9 mouse cellular contexts compared by ENCODE assay signal in the genomic region with DNA sequence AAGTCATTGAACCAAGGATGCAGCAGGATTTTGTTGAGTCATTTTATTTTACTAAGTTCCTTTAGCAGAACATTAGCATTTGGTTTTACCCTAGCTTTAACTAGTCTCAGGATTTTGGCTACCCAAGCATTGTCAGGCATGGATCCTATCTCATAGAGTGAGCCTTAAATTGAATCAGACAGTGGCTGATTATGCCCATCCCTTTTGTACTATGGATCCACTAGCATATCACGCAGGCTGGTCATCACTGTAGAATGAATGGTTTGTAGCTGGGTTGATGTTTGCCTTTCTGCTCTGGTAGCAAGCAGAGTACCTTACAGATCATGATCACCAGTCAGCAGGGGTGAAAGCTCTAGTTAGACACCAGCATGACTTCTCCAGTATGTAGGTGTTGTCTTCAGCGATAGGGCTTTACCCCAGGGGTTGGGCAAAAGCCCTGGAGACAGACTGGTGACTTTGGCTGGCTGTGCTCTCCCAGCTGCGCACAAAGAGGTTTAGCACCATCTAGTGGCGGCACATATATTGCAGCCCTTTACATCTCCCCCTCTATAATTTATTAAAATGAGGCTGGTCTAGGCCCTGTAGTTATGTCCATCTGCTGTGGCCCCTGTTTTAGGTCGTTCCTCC. TPM values are rescaled to one million over a fixed set of nuclear protein-coding genes. Genes with fewer than 3 reads are reported as not detected.
A peak's percentile ranks its signal among the peaks of the same experiment; 100 is the strongest.
DNase-seq lines count a peak whose midpoint lies in the region; ATAC-seq and TF ChIP-seq lines count a peak whose summit lies in the region.
"Not testable (repeated sequence)": the region's sequence is repeated elsewhere in the genome, so short reads cannot be mapped to it uniquely, and the experiment has no call there.
"Had no signal": no experiment of that assay in that cellular context is flagged by ENCODE, and none has a peak within 500 bp of the region (broad histone marks: within the 10 kb centered on the region; RNA-seq: fewer than 3 reads in every experiment).

No protein-coding gene starts in this region.

- peaks cover 12% of the 10 kb centered on the region for H3K9me3 ChIP-seq in embryonic facial prominence, embryonic 15.5 days (replicated peaks)
- H3K9me3 ChIP-seq in heart, embryonic 14.5 days (ENCODE audit: control insufficient read depth, low read length); intestine, postnatal 0 days (ENCODE audit: control insufficient read depth); liver, embryonic 15.5 days (replicated peaks): not testable (repeated sequence)
- peaks cover 13% of the 10 kb centered on the region for H3K9me3 ChIP-seq in midbrain, postnatal 0 days (ENCODE audit: low read length)

- not testable (repeated sequence) for H3K9ac ChIP-seq in embryonic facial prominence, embryonic 15.5 days; heart, embryonic 14.5 days (ENCODE audit: low read length); intestine, postnatal 0 days (ENCODE audit: low read depth, low read length); liver, embryonic 15.5 days; midbrain, postnatal 0 days (replicated peaks; ENCODE audit: low read length, poor library complexity, severe bottlenecking)

- H3K4me3 ChIP-seq in embryonic facial prominence, embryonic 15.5 days (replicated peaks); heart, embryonic 14.5 days (ENCODE audit: control insufficient read depth in 1 of 2, insufficient read depth in 1 of 2, low read depth in 1 of 2, low read length in 2 of 2); intestine, postnatal 0 days (ENCODE audit: low read depth, low read length); liver, embryonic 15.5 days (replicated peaks); midbrain, postnatal 0 days (ENCODE audit: low read depth, low read length): not testable (repeated sequence)

- H3K27ac ChIP-seq in embryonic facial prominence, embryonic 15.5 days (replicated peaks); heart, embryonic 14.5 days (replicated peaks in 1 of 2; ENCODE audit: control insufficient read depth in 1 of 2, insufficient read depth in 1 of 2, low read depth in 2 of 2, low read length in 2 of 2); intestine, postnatal 0 days (ENCODE audit: low read depth, low read length); liver, embryonic 15.5 days (replicated peaks); midbrain, postnatal 0 days (ENCODE audit: low read depth, low read length): not testable (repeated sequence)

- ATAC-seq in embryonic facial prominence, embryonic 15.5 days (ENCODE audit: insufficient number of reproducible peaks, low FRiP score, low TSS enrichment, low read depth), result peak; percentile 81
- peak; percentile 89 for ATAC-seq in heart, embryonic 14.5 days (ENCODE audit: insufficient number of reproducible peaks, insufficient read depth, low FRiP score, low read depth)
- ATAC-seq in intestine, postnatal 0 days, result peak; percentile 69
- ATAC-seq in liver, embryonic 15.5 days (ENCODE audit: insufficient read depth), result peak; percentile 34; the same call in 1 of the 2 replicates
- peak; percentile 88 for ATAC-seq in midbrain, postnatal 0 days (ENCODE audit: low FRiP score)

- 32% methylated on average over 5 of the region's 5 CpGs for WGBS in embryonic facial prominence, embryonic 15.5 days
- 22% methylated on average over 5 of the region's 5 CpGs for WGBS in heart, embryonic 14.5 days
- WGBS in intestine, postnatal 0 days, result 24% methylated on average over 5 of the region's 5 CpGs
- 24% methylated on average over 5 of the region's 5 CpGs for WGBS in liver, embryonic 15.5 days (ENCODE audit: insufficient replicate concordance)
- WGBS in midbrain, postnatal 0 days, result 31% methylated on average over 5 of the region's 5 CpGs

- not testable (repeated sequence) for H3K4me2 ChIP-seq in embryonic facial prominence, embryonic 15.5 days (replicated peaks); heart, embryonic 14.5 days (ENCODE audit: low read length); intestine, postnatal 0 days (replicated peaks; ENCODE audit: low read depth); liver, embryonic 15.5 days; midbrain, postnatal 0 days (ENCODE audit: low read depth, low read length, poor library complexity, severe bottlenecking)

- H3K36me3 ChIP-seq in embryonic facial prominence, embryonic 15.5 days; heart, embryonic 14.5 days (ENCODE audit: control insufficient read depth, insufficient read depth, low read length); intestine, postnatal 0 days (ENCODE audit: control insufficient read depth, insufficient read depth); liver, embryonic 15.5 days (replicated peaks); midbrain, postnatal 0 days (ENCODE audit: insufficient read depth, low read length): not testable (repeated sequence)

- H3K4me1 ChIP-seq in embryonic facial prominence, embryonic 15.5 days; heart, embryonic 14.5 days (ENCODE audit: control insufficient read depth in 2 of 2, insufficient read depth in 2 of 2, low read length in 2 of 2); intestine, postnatal 0 days (replicated peaks; ENCODE audit: control insufficient read depth, insufficient read depth, low read length); liver, embryonic 15.5 days (replicated peaks); midbrain, postnatal 0 days (ENCODE audit: insufficient read depth, low read length): not testable (repeated sequence)

- peak; percentile 61 for TF ChIP-seq CTCF in intestine, postnatal 0 days (IDR thresholded peaks at IDR 0.05; ENCODE audit: low read depth)
- peak; percentile 32 for TF ChIP-seq CTCF in midbrain, postnatal 0 days (IDR thresholded peaks at IDR 0.05)

- peak; percentile 42 for DNase-seq in adrenal gland, adult 2 months
- DNase-seq in layer of hippocampus, postnatal 10 days (ENCODE audit: low spot score in 2 of 2), result peak; percentile 18 to 44
- DNase-seq in midbrain, postnatal 0 days (ENCODE audit: low spot score), result not testable (repeated sequence)
- peak; percentile 17 for DNase-seq in thymus, postnatal 14 days

- not testable (repeated sequence) for H3K27me3 ChIP-seq in embryonic facial prominence, embryonic 15.5 days; heart, embryonic 14.5 days (ENCODE audit: control insufficient read depth, insufficient read depth, low read length); intestine, postnatal 0 days (replicated peaks; ENCODE audit: control insufficient read depth, insufficient read depth, low read length); liver, embryonic 15.5 days; midbrain, postnatal 0 days (ENCODE audit: insufficient read depth, low read length)

RNA-seq across cellular contexts. Expression of a gene that starts 22.6 kb away (rescaled TPM):
- not detected for total RNA-seq in adrenal gland, adult 2 months (2021)
- polyA plus RNA-seq in adrenal gland, adult 2 months (2012; rRNA removed), result not detected in 2 replicates
- 0.20 and 0.25 TPM in 2 replicates for polyA plus RNA-seq in embryonic facial prominence, embryonic 15.5 days (2015; fragmentation: Nextera tagmentation; extraction: Ambion mirVana)
- 0.36 and 0.69 TPM in 2 replicates for polyA plus RNA-seq in heart, embryonic 14.5 days (2014; fragmentation: Nextera tagmentation; extraction: Ambion mirVana)
- polyA plus RNA-seq in intestine, postnatal 0 days (2015; fragmentation: Nextera tagmentation; extraction: Ambion mirVana), result not detected in 2 replicates
- total RNA-seq in layer of hippocampus, postnatal 10 days (2021), result not detected
- not detected in 2 replicates for polyA plus RNA-seq in liver, embryonic 15.5 days (2015; fragmentation: Nextera tagmentation; extraction: Ambion mirVana)
- total RNA-seq in midbrain, postnatal 0 days (2014; rRNA removed), result not detected in 2 replicates
- not detected in 2 replicates for polyA plus RNA-seq in midbrain, postnatal 0 days (2015; fragmentation: Nextera tagmentation; extraction: Ambion mirVana)
- polyA plus RNA-seq: activated CD4-positive, CD25-positive, alpha-beta regulatory T cell, adult 4 months had no signal

RNA-seq across cellular contexts. Expression of a gene that starts 30.1 kb away (rescaled TPM):
- not detected for total RNA-seq in adrenal gland, adult 2 months (2021)
- polyA plus RNA-seq in adrenal gland, adult 2 months (2012; rRNA removed), result not detected in 2 replicates
- polyA plus RNA-seq in embryonic facial prominence, embryonic 15.5 days (2015; fragmentation: Nextera tagmentation; extraction: Ambion mirVana), result 0.23 TPM in 1 of 2 replicates, not detected in the other
- polyA plus RNA-seq in heart, embryonic 14.5 days (2014; fragmentation: Nextera tagmentation; extraction: Ambion mirVana), result not detected in 2 replicates
- polyA plus RNA-seq in intestine, postnatal 0 days (2015; fragmentation: Nextera tagmentation; extraction: Ambion mirVana), result not detected in 2 replicates
- not detected for total RNA-seq in layer of hippocampus, postnatal 10 days (2021)
- not detected in 2 replicates for polyA plus RNA-seq in liver, embryonic 15.5 days (2015; fragmentation: Nextera tagmentation; extraction: Ambion mirVana)
- total RNA-seq in midbrain, postnatal 0 days (2014; rRNA removed), result not detected in 2 replicates
- not detected in 2 replicates for polyA plus RNA-seq in midbrain, postnatal 0 days (2015; fragmentation: Nextera tagmentation; extraction: Ambion mirVana)
- polyA plus RNA-seq: activated CD4-positive, CD25-positive, alpha-beta regulatory T cell, adult 4 months had no signal

Comparison
In these comparisons a context has a peak if more than half of its experiments do, and no peak if none do; other contexts are left out.
1. ATAC-seq: peak in every context shown above with its lines; median percentile 89 in heart, embryonic 14.5 days; 88 in midbrain, postnatal 0 days; 81 in embryonic facial prominence, embryonic 15.5 days; 69 in intestine, postnatal 0 days; 34 in liver, embryonic 15.5 days.